Mouse (Mus musculus) kidney, postnatal 0 days (tissue): ENCODE measurements around the gene Brat1. TPM values are rescaled to one million over a fixed set of nuclear protein-coding genes. Genes with fewer than 3 reads are reported as not detected.

Experiments
- ATAC-seq: fragments of 200-750 bp; cut with Nextera tagmentation; replicated peaks from 2 replicates; pipeline ENCODE4 v1.8.0; 2017; ENCODE audit warnings: low read depth, moderate number of reproducible peaks, moderate TSS enrichment, moderate library complexity; ENCODE audit not compliant: low FRiP score
- DNase-seq: peaks from one replicate; pipeline ENCODE4 v3.0.0-alpha.2; 2016; ENCODE audit warnings: low spot score
- H3K27ac ChIP-seq: fragments of 300-500 bp; sonication (generic); 2 replicates; pipeline ENCODE4 v1.5.1; 2014; ENCODE audit warnings: mild to moderate bottlenecking
- H3K27me3 ChIP-seq: fragments of 300-500 bp; sonication (generic); 2 replicates; pipeline ENCODE4 v1.6.1; 2014; ENCODE audit warnings: low read length, mixed read lengths; ENCODE audit not compliant: insufficient read depth
- H3K36me3 ChIP-seq: fragments of 300-500 bp; sonication (generic); 2 replicates; pipeline ENCODE4 v1.6.1; 2014; ENCODE audit warnings: low read length, mixed read lengths; ENCODE audit not compliant: insufficient read depth
- H3K4me1 ChIP-seq: fragments of 300-500 bp; sonication (generic); replicated peaks from 2 replicates; pipeline ENCODE4 v1.6.1; 2014; ENCODE audit warnings: antibody characterized with exemption, low read length, mixed read lengths; ENCODE audit not compliant: insufficient read depth
- H3K4me2 ChIP-seq: fragments of 300-500 bp; sonication (generic); 2 replicates; pipeline ENCODE4 v1.6.1; 2014; ENCODE audit warnings: mild to moderate bottlenecking, low read length, moderate library complexity, mixed read lengths
- H3K4me3 ChIP-seq: fragments of 300-500 bp; sonication (generic); replicated peaks from 2 replicates; pipeline ENCODE4 v1.5.1; 2014; ENCODE audit warnings: low read depth, low read length
- H3K9ac ChIP-seq: fragments of 300-500 bp; sonication (generic); 2 replicates; pipeline ENCODE4 v1.6.1; 2014; ENCODE audit warnings: low read depth, low read length
- H3K9me3 ChIP-seq: fragments of 300-500 bp; sonication (generic); replicated peaks from 2 replicates; pipeline ENCODE4 v1.6.1; 2016; ENCODE audit warnings: low read length, inconsistent platforms, mixed read lengths
- CTCF ChIP-seq: IDR thresholded peaks from 2 replicates; pipeline ENCODE4 v1.5.1; 2016; ENCODE audit warnings: antibody characterized with exemption, low read depth, mild to moderate bottlenecking, moderate library complexity
- WGBS: fragments of 180-500 bp; shearing (Covaris S2); extraction: QIAGEN DNeasy Blood & Tissue Kit; methylation state at CpG from one replicate; pipeline ENCODE4 v1.1.7; 2014; 5-methylcytosine and 5-hydroxymethylcytosine counted together
- polyA plus RNA-seq: library from polyadenylated mRNA; unstranded; fragments of >200 nt; fragmentation: Nextera tagmentation; extraction: Ambion mirVana; gene quantifications from 2 replicates; pipeline ENCODE4 v1.2.1, GENCODE M21; 2015

Gene Brat1
- polyA plus RNA-seq: 16.7 and 18.3 TPM in 2 replicates

GRCm38 (mm10) chr5:140704378-140705251 is at the start of gene Brat1:
Gene Brat1, plus strand, starts transcription at chr5:140705011.
- peak within 1 kb of the TSS; percentile 69 for H3K9ac ChIP-seq
- ATAC-seq (peak; percentile 93), DNase-seq (peak; percentile 100)
- no peaks in the 10 kb centered on the region for H3K9me3 ChIP-seq
- peak within 1 kb of the TSS; percentile 64 for H3K4me2 ChIP-seq
- no peaks in the 10 kb centered on the region for H3K27me3 ChIP-seq
- peak within 1 kb of the TSS; percentile 53 for H3K4me3 ChIP-seq
- H3K4me1 ChIP-seq: peaks cover 10% of the 10 kb centered on the region
- WGBS: under 1% methylated on average over 69 of the region's 69 CpGs
- 0 out of 2 replicates have a peak, but pooled peaks cover 7% of the 10 kb centered on the region for H3K36me3 ChIP-seq
- H3K27ac ChIP-seq: peak within 1 kb of the TSS; percentile 90
- no peak for TF ChIP-seq CTCF

GRCm38 (mm10) chr5:140659607-140660272 is 45.1 kb upstream of the Brat1 start:
- 33% methylated on average over 16 of the region's 16 CpGs for whole genome bisulfite sequencing
- TF ChIP-seq CTCF: no peak
- no peak overlapping the region for H3K4me2 ChIP-seq
- 0 out of 2 replicates have a peak overlapping the region, but pooled peaks have one; percentile 18 for H3K9ac ChIP-seq
- H3K9me3 ChIP-seq: no peaks in the 10 kb centered on the region
- no peak for ATAC-seq
- no peaks in the 10 kb centered on the region for H3K4me1 ChIP-seq
- H3K4me3 ChIP-seq: no peak overlapping the region
- no peak overlapping the region for H3K27ac ChIP-seq
- no peaks in the 10 kb centered on the region for H3K36me3 ChIP-seq
- no peak for DNase-seq
- H3K27me3 ChIP-seq: no peaks in the 10 kb centered on the region

GRCm38 (mm10) chr5:140660398-140660797 is 44.4 kb upstream of the Brat1 start:
- Histone ChIP-seq H3K36me3 (no peaks in the 10 kb centered on the region), H3K4me1 (no peaks in the 10 kb centered on the region), H3K9me3 (no peaks in the 10 kb centered on the region), H3K4me2 (no peak overlapping the region), H3K27ac (no peak overlapping the region), H3K9ac (no peak overlapping the region), H3K4me3 (no peak overlapping the region), H3K27me3 (no peaks in the 10 kb centered on the region)
- DNase-seq (no peak), ATAC-seq (no peak)
- no peak for TF ChIP-seq CTCF
- WGBS: 62% methylated on average over 1 of the region's 1 CpGs

- Histone ChIP-seq H3K4me3 (no peak overlapping the region), H3K4me2 (no peak overlapping the region), H3K4me1 (no peaks in the 10 kb centered on the region), H3K36me3 (no peaks in the 10 kb centered on the region), H3K27me3 (no peaks in the 10 kb centered on the region), H3K9ac (no peak overlapping the region), H3K9me3 (no peaks in the 10 kb centered on the region), H3K27ac (no peak overlapping the region)
- ATAC-seq: no peak
- no peak for DNase-seq
- WGBS: 61% methylated on average over 8 of the region's 8 CpGs
- TF ChIP-seq CTCF: no peak
Observed at GRCm38 (mm10) chr5:140661427-140661826, 43.4 kb upstream of the Brat1 start.

- DNase-seq: no peak
- no peak for ATAC-seq
- Histone ChIP-seq H3K27ac (no peak overlapping the region), H3K27me3 (no peaks in the 10 kb centered on the region), H3K9ac (no peak overlapping the region), H3K36me3 (no peaks in the 10 kb centered on the region), H3K4me3 (no peak overlapping the region), H3K4me1 (no peaks in the 10 kb centered on the region), H3K4me2 (no peak overlapping the region), H3K9me3 (no peaks in the 10 kb centered on the region)
- 65% methylated on average over 12 of the region's 12 CpGs for WGBS
- TF ChIP-seq CTCF: no peak
Observed at GRCm38 (mm10) chr5:140661875-140662643, 42.8 kb upstream of the Brat1 start.
